Mouse (Mus musculus): ENCODE results near the gene Nkiras2.
"Not testable (repeated sequence)": the region's sequence is repeated elsewhere in the genome, so short reads cannot be mapped to it uniquely, and the experiment has no call there.

Gene Nkiras2

DNA sequence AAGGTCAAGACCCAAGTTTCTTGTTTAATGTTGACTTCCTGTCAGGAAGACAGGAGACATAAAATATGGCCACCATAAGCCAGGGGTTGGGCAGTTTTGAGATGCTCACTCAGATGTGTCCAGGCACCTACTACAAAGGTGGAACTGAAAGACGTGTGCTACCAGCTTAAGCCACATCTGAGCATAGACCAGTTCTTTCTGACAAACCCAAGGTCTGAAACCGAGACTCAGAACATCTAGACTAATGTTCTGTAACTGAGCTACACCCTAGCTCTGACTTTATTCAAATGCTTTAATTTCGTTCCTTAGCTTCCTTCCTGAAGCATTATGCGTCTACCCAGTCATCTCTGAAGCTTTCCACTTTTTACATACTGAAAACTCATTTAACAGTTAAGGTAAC is 21.0 kb upstream of the Nkiras2 start:
- DNase-seq (ENCODE audit: low read depth, low spot score), result no peak

- no peak for DNase-seq (ENCODE audit: low read depth, low spot score)
Observed at GRCm38 (mm10) chr11:100601372-100601771, 17.7 kb upstream of the Nkiras2 start.

GRCm38 (mm10) chr11:100603155-100603554 is 15.9 kb upstream of the Nkiras2 start:
- no peak for DNase-seq (ENCODE audit: low read depth, low spot score)

- DNase-seq (ENCODE audit: low read depth, low spot score), result peak; percentile 83
Observed at GRCm38 (mm10) chr11:100603813-100604212, 15.2 kb upstream of the Nkiras2 start.

DNA sequence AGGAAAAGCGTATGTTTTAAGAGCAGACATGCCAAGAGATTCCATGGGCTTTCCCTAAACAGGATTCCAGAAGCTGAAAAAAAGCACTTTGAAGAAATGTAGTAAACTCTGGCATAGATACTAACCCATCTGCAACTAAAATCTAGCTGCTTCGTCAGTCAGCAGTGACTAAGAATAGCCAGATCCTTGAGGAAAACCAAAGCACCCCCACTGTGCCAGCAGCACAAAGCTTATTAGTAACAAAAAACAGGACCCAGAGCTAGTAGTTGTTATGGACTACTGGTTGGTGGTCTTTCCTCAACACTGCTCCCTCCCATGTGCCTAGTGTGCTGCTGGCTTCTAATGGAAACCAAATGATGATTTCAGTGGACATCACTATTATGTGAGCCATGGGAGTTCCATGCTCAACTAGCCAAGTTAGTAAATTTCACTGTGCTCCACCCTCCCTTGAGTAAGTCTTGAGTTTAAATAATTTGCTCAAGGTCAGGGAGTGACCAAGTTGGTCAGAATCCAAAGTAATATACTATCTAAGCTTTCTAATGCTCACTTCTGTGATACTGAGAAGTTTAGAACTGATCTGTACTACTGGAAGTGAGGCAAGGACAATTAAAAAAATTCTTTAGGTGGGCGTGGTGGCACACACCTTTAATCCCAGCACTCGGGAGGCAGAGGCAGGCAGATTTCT is 14.6 kb upstream of the Nkiras2 start:
- peak; percentile 71 for DNase-seq (ENCODE audit: low read depth, low spot score)

DNA sequence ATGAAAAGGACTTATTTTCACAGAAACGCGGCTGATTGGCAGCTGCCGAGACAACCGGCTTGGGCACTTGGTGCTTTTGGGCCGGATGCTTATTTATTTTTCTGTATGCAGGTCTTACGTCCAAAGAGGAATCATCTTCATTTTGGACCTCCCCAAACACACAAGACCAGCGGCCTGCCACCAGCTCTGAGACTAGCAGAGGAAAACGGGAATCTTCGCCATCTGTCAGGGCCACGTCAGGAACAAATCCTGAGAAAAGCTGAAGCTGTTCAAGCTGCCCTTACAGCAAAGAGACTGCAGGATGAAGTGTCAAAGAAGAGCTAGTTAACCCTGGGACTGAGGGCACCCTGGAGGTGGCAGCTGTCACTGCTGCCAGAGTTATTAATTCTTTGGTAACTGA is 13.6 kb upstream of the Nkiras2 start:
- peak; percentile 78 for DNase-seq (ENCODE audit: low read depth, low spot score)

GRCm38 (mm10) chr11:100607121-100607520 is 11.9 kb upstream of the Nkiras2 start:
- no peak for DNase-seq (ENCODE audit: low read depth, low spot score)

DNA sequence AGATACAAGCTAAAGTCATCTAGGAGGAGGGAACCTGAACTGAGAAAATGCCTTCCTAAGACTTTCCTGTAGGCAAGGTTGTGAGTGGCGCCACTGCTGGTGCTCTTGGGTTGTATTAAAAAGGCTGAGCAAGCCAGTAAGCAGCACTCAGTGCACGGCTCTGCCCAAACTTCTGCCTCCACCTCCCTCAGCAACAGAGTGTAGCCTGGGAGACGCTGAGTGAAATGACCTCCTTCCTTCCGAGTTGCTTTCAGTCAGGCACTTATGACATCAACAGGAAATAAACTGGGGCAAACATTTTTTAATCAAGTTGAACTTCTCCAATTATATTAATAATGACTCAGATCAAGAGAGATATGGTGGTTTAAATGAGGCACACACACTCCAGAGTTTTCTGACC is 10.2 kb upstream of the Nkiras2 start:
- DNase-seq (ENCODE audit: low read depth, low spot score), result no peak

DNA sequence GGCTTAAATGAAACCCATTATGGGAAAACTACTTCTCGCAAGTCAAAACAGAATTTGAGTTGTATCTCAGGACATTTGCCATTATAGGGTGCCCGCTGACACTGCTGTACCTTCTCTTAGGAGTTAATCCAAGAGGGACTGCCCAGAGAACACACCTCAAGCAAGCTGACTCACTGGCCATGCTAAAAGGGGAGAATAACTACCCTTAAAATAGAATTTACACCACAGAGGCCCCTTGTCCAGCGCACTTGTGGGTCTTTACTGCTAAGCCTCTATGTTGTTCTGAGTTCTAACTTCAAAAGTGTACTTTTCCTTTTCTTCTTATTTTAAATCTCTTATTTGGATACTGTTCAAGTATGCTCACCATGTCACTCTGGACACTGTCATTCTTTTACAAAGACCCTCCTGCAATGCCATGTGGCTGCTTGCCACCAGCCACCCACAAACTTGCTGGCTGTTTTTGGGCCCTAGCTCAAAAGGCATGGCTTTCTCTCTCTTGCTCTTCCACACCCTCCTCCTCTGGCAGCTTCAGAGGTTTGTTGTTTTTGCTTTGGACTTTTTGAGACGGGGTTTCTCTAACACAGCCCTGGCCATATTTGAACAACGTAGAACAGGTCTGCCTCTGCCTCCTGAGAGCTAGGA is 9.6 kb upstream of the Nkiras2 start:
- no peak for DNase-seq (ENCODE audit: low read depth, low spot score)

- DNase-seq (ENCODE audit: low read depth, low spot score), result no peak
Observed at GRCm38 (mm10) chr11:100609997-100610680, 8.9 kb upstream of the Nkiras2 start.

- DNase-seq (ENCODE audit: low read depth, low spot score), result peak; percentile 79
Observed at GRCm38 (mm10) chr11:100611627-100612026, 7.4 kb upstream of the Nkiras2 start.

DNA sequence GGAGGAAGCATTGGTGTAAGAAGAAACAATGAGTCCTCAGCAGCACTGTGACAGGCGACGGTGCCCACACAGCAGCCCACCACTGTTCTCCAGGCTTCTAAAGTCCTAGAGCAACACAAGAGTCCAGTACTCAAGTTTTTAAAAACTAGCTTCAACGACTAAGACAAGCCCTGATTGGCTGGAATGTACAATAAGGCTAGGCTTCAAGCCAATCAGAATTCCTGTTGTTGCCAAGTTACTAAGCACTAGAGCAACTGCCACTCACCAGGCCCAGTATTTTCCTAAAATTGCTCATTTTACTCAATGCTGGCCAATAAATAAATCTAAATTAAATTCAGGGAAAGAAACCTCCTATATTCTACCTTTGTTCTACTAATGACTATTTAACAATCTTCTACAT is 5.8 kb upstream of the Nkiras2 start:
- peak; percentile 76 for DNase-seq (ENCODE audit: low read depth, low spot score)

DNA sequence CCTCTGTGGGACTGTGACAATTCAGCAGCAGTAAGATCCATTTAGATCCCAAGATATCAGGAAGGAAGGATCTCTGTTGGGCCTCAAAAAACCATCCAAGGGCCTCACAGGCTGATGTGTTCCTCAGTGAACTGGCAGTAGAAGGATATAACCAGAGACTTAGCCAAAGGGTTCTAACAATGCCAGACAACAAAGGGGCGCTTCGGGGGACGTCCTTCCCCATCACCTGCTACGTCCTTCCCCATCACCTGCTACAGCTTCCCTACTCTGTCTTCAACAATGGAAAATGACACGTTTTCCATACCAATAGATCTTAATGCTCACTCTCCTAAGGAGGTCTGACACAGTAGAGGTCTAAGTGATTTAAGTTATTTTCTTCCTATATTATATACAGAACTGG is 2.7 kb upstream of the Nkiras2 start:
- no peak for DNase-seq (ENCODE audit: low read depth, low spot score)

DNA sequence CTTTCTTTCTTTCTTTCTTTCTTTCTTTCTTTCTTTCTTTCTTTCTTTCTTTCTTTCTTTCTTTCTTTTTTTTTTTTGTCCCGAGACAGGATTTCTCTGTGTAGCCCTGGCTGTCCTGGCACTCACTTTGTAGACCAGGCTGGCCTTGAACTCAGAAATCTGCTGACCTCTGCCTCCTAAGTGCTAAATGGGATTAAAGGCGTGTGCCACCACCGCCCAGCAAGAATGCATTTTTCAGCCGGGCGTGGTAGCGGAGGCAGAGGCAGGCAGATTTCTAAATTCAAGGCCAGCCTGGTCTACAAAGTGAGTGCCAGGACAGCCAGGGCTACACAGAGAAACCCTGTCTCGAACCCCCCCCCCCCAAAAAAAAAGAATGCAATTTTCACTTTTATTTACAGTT is 2.2 kb upstream of the Nkiras2 start:
- not testable (repeated sequence) for DNase-seq (ENCODE audit: low read depth, low spot score)

GRCm38 (mm10) chr11:100617480-100617879 is 1.6 kb upstream of the Nkiras2 start:
- no peak for DNase-seq (ENCODE audit: low read depth, low spot score)

DNA sequence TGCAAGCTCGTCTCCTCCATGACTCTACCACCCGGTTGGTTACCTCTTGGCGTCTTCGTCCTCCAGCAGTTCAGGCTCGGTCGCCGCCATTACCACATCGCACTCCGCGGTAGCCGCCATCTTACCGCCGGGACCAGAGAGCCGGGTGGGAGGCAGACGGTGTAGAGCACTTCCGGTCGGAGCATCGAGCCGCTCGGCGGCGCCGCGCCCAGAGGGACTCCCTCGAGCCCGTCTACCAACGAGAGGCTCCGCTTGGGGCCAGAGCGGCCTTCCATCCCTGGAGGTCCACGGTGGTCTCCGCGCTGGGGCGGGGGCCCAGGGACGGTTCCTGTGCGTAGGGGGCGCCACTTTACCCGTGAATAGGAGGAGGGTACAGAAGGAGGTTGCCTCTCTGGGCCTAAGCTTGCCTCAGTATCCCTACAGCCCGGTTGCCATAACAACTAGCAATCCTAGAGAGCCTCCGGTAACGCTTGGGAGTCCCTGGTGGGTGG is 486 bp downstream of the Nkiras2 start:
- DNase-seq (ENCODE audit: low read depth, low spot score), result peak; percentile 98

- no peak for DNase-seq (ENCODE audit: low read depth, low spot score)
Observed at GRCm38 (mm10) chr11:100619982-100620381, 938 bp downstream of the Nkiras2 start, which contains the start of gene Dnajc7. Dnajc7 (minus strand) TSS chr11:100620168.

- DNase-seq (ENCODE audit: low read depth, low spot score), result peak; percentile 98
Observed at GRCm38 (mm10) chr11:100622714-100623113, 3.7 kb downstream of the Nkiras2 start.

GRCm38 (mm10) chr11:100623867-100624266 is 4.8 kb downstream of the Nkiras2 start:
- DNase-seq (ENCODE audit: low read depth, low spot score), result no peak

DNA sequence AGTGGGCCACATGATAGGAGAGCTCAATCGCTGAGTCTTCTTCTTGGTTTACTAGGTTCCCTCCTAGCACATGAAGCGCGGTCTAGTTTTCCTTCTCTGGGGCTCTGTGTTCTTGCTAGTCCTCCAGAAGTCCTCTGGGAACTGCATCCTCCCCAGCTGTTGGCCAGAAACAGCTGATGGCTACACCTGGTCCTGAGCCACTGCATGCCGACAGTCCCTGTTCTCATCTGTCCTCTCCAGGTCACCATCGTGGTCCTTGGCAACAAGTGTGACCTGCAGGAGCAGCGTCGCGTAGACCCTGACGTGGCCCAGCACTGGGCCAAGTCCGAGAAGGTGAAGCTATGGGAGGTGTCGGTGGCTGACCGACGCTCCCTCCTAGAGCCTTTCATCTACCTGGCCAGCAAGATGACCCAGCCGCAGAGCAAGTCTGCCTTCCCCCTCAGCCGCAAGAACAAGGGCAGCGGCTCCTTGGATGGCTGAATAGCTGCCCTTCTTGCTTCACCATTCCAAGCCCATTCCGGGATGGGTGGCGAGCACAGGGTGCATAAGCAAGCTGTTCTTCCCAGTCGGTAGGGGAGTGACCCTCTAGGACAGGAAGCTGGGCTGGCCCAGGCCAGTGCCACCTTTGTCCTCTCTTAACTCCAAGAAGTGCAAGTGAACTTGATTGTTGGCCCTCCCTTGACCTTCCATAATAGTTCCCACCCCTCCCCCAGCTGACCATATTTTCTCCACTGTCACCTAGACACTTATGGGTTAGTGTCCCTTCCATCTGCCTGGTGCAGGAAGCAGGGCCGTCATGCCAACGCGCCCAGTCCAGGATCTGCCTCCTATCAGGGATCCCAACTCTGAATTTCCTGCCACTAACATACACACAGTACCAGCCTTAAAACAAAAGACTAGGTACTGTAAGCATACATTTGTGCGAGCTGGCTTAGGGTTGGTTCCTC is 7.0 kb downstream of the Nkiras2 start:
- no peak for DNase-seq (ENCODE audit: low read depth, low spot score)

DNA sequence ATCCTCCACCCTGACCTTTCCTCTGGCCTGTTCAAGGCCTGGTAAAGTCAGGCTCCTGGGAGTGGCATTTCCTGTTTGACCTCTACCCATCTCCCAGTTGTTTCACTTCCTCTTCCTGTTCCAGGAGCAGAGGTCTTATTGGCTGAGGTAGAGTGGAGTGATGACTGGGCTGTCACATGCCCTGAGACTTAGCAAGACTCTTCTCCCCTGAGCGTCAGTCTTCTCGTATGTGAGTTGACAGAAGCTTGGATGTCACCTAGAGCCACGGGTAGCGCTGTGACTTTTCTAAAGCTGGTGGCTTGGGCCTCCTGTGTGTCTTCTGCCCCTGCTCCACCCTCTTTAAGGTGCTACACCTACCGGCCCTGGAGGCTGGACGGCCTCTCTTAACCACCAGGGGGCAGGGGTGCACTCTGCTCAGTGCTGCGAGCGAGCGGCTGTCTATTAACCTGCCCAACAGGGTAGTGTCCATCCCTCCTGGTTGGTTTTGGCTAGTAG is 7.7 kb downstream of the Nkiras2 start:
- peak; percentile 64 for DNase-seq (ENCODE audit: low read depth, low spot score)

All from brain, adult 2 months (tissue).